8 mouse cellular contexts compared by ENCODE assay signal in the genomic region with DNA sequence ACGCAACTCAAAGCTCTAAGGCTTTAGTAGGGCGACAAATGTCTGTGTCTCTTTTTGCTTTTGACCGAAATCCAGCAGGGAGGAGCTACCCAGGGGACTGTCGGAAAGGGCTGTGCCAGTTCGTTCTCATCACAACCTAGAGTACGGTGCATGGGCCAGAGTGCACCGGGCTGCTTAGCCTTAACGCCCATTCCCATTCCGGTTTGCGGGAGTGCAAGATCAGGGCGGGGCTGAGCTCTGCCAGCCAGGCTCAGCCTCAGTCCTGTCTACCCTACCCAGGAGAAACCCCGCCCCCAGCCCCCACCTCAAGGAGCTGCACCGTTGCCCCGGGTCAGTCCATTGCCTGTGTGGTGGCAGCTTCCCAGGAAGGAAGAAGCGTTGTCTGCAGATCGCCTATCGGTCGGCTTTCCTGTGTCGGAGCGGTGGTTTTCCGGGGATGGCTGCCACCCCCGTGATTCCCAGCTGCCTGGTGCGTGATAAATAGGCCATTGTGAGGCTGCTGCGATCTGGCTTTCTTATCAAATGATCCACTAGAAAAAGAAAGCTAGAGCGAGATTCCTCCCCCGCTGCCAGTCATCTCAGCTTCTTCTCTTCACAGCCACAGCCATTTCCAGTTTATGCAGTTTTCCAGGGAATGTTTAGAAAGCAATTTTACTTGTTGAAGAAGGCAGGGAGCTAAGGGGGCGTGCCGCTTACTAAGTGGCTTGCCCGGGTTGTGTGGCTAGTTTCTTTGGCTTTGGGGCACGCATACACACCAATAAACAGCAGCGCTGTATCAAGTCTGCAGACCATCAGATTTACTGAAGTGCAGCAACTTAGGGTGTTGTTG.
DNase-seq lines count a peak whose midpoint lies in the region; ATAC-seq lines count a peak whose summit lies in the region.

No protein-coding gene starts in this region.

- H3K4me3 ChIP-seq in forebrain, embryonic 11.5 days (ENCODE audit: low read depth, low read length) = peak overlapping the region; percentile 41
- H3K4me3 ChIP-seq in liver, embryonic 16.5 days (ENCODE audit: low read depth, low read length) = peak overlapping the region; percentile 54
- H3K4me3 ChIP-seq in neural tube, embryonic 11.5 days (ENCODE audit: low read depth, low read length) = peak overlapping the region; percentile 43

- DNase-seq in ES-CJ7 (ENCODE audit: low read depth, low spot score) = peak; percentile 51
- DNase-seq in forebrain, embryonic 11.5 days (ENCODE audit: low spot score) = peak; percentile 81
- peak; percentile 73 to 79 for DNase-seq in heart, postnatal 10 days
- DNase-seq in kidney, postnatal 36 days = peak; percentile 86 to 91
- peak; percentile 85 for DNase-seq in neural tube, embryonic 11.5 days (ENCODE audit: low spot score)
- peak; percentile 77 for DNase-seq in testis, postnatal 14 days (ENCODE audit: low spot score)

- 3% methylated on average over 31 of the region's 31 CpGs for WGBS in forebrain, embryonic 11.5 days
- WGBS in liver, embryonic 16.5 days (ENCODE audit: insufficient replicate concordance) = 4% methylated on average over 31 of the region's 31 CpGs
- WGBS in neural tube, embryonic 11.5 days = 2% methylated on average over 31 of the region's 31 CpGs

- peak overlapping the region; percentile 59 for H3K9ac ChIP-seq in forebrain, embryonic 11.5 days (ENCODE audit: low read length)
- peak overlapping the region; percentile 13; the same call in 1 of the 2 replicates for H3K9ac ChIP-seq in liver, embryonic 16.5 days (ENCODE audit: low read depth, low read length)
- peak overlapping the region; percentile 59 for H3K9ac ChIP-seq in neural tube, embryonic 11.5 days (ENCODE audit: low read length)

- no peaks in the 10 kb centered on the region for H3K9me3 ChIP-seq in forebrain, embryonic 11.5 days (ENCODE audit: control insufficient read depth, low read length)
- H3K9me3 ChIP-seq in liver, embryonic 16.5 days (replicated peaks; ENCODE audit: control insufficient read depth, low read length) = no peaks in the 10 kb centered on the region
- H3K9me3 ChIP-seq in neural tube, embryonic 11.5 days (ENCODE audit: control insufficient read depth, low read length) = no peaks in the 10 kb centered on the region

- ATAC-seq in cerebellum, adult (ENCODE audit: insufficient number of reproducible peaks, low FRiP score, low TSS enrichment) = peak; percentile 75
- ATAC-seq in forebrain, embryonic 11.5 days (replicated peaks; ENCODE audit: low FRiP score) = peak; percentile 90
- peak; percentile 57 for ATAC-seq in liver, embryonic 16.5 days (ENCODE audit: low read depth)
- ATAC-seq in neural tube, embryonic 11.5 days (ENCODE audit: insufficient read depth, low FRiP score, low TSS enrichment) = peak; percentile 90

- H3K27me3 ChIP-seq in forebrain, embryonic 11.5 days (ENCODE audit: control insufficient read depth, insufficient read depth, low read length) = no peaks in the 10 kb centered on the region
- H3K27me3 ChIP-seq in liver, embryonic 16.5 days (ENCODE audit: control insufficient read depth, insufficient read depth, low read depth, low read length) = peaks cover 35% of the 10 kb centered on the region
- no peaks in the 10 kb centered on the region for H3K27me3 ChIP-seq in neural tube, embryonic 11.5 days (ENCODE audit: control insufficient read depth, insufficient read depth, low read length)

- H3K27ac ChIP-seq in forebrain, embryonic 11.5 days (ENCODE audit: low read depth, low read length) = no peak overlapping the region
- H3K27ac ChIP-seq in liver, embryonic 16.5 days (ENCODE audit: low read length) = no peak overlapping the region
- peak overlapping the region; percentile 68 for H3K27ac ChIP-seq in neural tube, embryonic 11.5 days (ENCODE audit: low read depth, low read length)

- no peaks in the 10 kb centered on the region for H3K36me3 ChIP-seq in forebrain, embryonic 11.5 days (ENCODE audit: control insufficient read depth, insufficient read depth, low read length)
- H3K36me3 ChIP-seq in liver, embryonic 16.5 days (ENCODE audit: control insufficient read depth, insufficient read depth) = no peaks in the 10 kb centered on the region
- H3K36me3 ChIP-seq in neural tube, embryonic 11.5 days (ENCODE audit: control insufficient read depth, insufficient read depth, low read length) = no peaks in the 10 kb centered on the region

- intact Hi-C loops in heart, postnatal 10 days (cut with DNase I) = loop anchor here (5.0 kb wide), 1 partner anchor 86 kb away; no protein-coding TSS in a partner anchor

- H3K4me1 ChIP-seq in forebrain, embryonic 11.5 days (replicated peaks; ENCODE audit: control insufficient read depth, insufficient read depth, low read length) = peaks cover 4% of the 10 kb centered on the region; the same call in 1 of the 2 replicates
- peaks cover 10% of the 10 kb centered on the region for H3K4me1 ChIP-seq in liver, embryonic 16.5 days (ENCODE audit: control insufficient read depth, low read depth, low read length)
- 0 out of 2 replicates have a peak, but pooled peaks cover 6% of the 10 kb centered on the region for H3K4me1 ChIP-seq in neural tube, embryonic 11.5 days (ENCODE audit: control insufficient read depth, insufficient read depth, low read length)

- H3K4me2 ChIP-seq in forebrain, embryonic 11.5 days (ENCODE audit: low read depth, low read length, severe bottlenecking) = peak overlapping the region; percentile 73
- H3K4me2 ChIP-seq in liver, embryonic 16.5 days (ENCODE audit: low read depth, low read length) = peak overlapping the region; percentile 67
- H3K4me2 ChIP-seq in neural tube, embryonic 11.5 days (ENCODE audit: low read depth) = peak overlapping the region; percentile 75
